Mouse (Mus musculus): ENCODE results near the gene Hmg20a. TPM values are rescaled to one million over a fixed set of nuclear protein-coding genes. Genes with fewer than 3 reads are reported as not detected.

Gene Hmg20a
- total and polyA plus RNA-seq, 2 experiments, result 6.6 to 6.8 TPM

GRCm38 (mm10) chr9:56415935-56416607 is 2.3 kb upstream of the Hmg20a start:
- Histone ChIP-seq H3K4me1 (ENCODE audit: control insufficient read depth, insufficient read depth, low read length) (peaks cover 7% of the 10 kb centered on the region), H3K4me3 (ENCODE audit: insufficient read depth, low read depth, low read length) (no peak overlapping the region), H3K79me2 (ENCODE audit: control insufficient read depth, insufficient read depth, low read length) (peaks cover 8% of the 10 kb centered on the region; the same call in 1 of the 2 replicates), H3K27ac (replicated peaks; ENCODE audit: insufficient read depth, low read depth, low read length) (no peak overlapping the region), H3K9ac (ENCODE audit: low read depth, low read length) (no peak overlapping the region), H3K27me3 (ENCODE audit: control insufficient read depth, insufficient read depth, low read length) (no peaks in the 10 kb centered on the region), H3K36me3 (ENCODE audit: control insufficient read depth, insufficient read depth, low read length) (no peaks in the 10 kb centered on the region)
- 47% methylated on average over 4 of the region's 4 CpGs for WGBS
- no peak for DNase-seq (ENCODE audit: extremely low read depth, low read depth, low spot score)
- TF ChIP-seq POLR2A (IDR thresholded peaks at IDR 0.05; ENCODE audit: extremely low read depth, insufficient read depth, low read length), result no peak
- TF ChIP-seq CTCF (IDR thresholded peaks at IDR 0.05; ENCODE audit: low read depth, low read length), result no peak

GRCm38 (mm10) chr9:56417415-56417947 is 928 bp upstream of the Hmg20a start:
- H3K36me3 ChIP-seq (ENCODE audit: control insufficient read depth, insufficient read depth, low read length), result no peaks in the 10 kb centered on the region
- H3K4me1 ChIP-seq (ENCODE audit: control insufficient read depth, insufficient read depth, low read length), result peaks cover 7% of the 10 kb centered on the region
- H3K9ac ChIP-seq (ENCODE audit: low read depth, low read length), result peak overlapping the region; percentile 92
- peaks cover 10% of the 10 kb centered on the region; the same call in 1 of the 2 replicates for H3K79me2 ChIP-seq (ENCODE audit: control insufficient read depth, insufficient read depth, low read length)
- TF ChIP-seq POLR2A (IDR thresholded peaks at IDR 0.05; ENCODE audit: extremely low read depth, insufficient read depth, low read length) (no peak), CTCF (IDR thresholded peaks at IDR 0.05; ENCODE audit: low read depth, low read length) (peak; percentile 64)
- under 1% methylated on average over 37 of the region's 40 CpGs for WGBS
- H3K4me3 ChIP-seq (ENCODE audit: insufficient read depth, low read depth, low read length), result peak overlapping the region; percentile 91
- peak; percentile 22 for DNase-seq (ENCODE audit: extremely low read depth, low read depth, low spot score)
- no peaks in the 10 kb centered on the region for H3K27me3 ChIP-seq (ENCODE audit: control insufficient read depth, insufficient read depth, low read length)
- H3K27ac ChIP-seq (replicated peaks; ENCODE audit: insufficient read depth, low read depth, low read length), result peak overlapping the region; percentile 79

- Histone ChIP-seq H3K27ac (replicated peaks; ENCODE audit: insufficient read depth, low read depth, low read length) (peak overlapping the region; percentile 50), H3K9ac (ENCODE audit: low read depth, low read length) (peak overlapping the region; percentile 66), H3K36me3 (ENCODE audit: control insufficient read depth, insufficient read depth, low read length) (no peaks in the 10 kb centered on the region), H3K4me1 (ENCODE audit: control insufficient read depth, insufficient read depth, low read length) (peaks cover 7% of the 10 kb centered on the region), H3K27me3 (ENCODE audit: control insufficient read depth, insufficient read depth, low read length) (no peaks in the 10 kb centered on the region), H3K79me2 (ENCODE audit: control insufficient read depth, insufficient read depth, low read length) (peaks cover 12% of the 10 kb centered on the region; the same call in 1 of the 2 replicates), H3K4me3 (ENCODE audit: insufficient read depth, low read depth, low read length) (peak overlapping the region; percentile 48)
- under 1% methylated on average over 11 of the region's 11 CpGs for WGBS
- TF ChIP-seq CTCF (IDR thresholded peaks at IDR 0.05; ENCODE audit: low read depth, low read length), result no peak
- DNase-seq (ENCODE audit: extremely low read depth, low read depth, low spot score), result no peak
Measured at GRCm38 (mm10) chr9:56418738-56419239, 380 bp downstream of the Hmg20a start.

- H3K4me1 ChIP-seq (ENCODE audit: control insufficient read depth, insufficient read depth, low read length), result peaks cover 11% of the 10 kb centered on the region
- H3K27ac ChIP-seq (replicated peaks; ENCODE audit: insufficient read depth, low read depth, low read length), result no peak overlapping the region
- H3K4me3 ChIP-seq (ENCODE audit: insufficient read depth, low read depth, low read length), result no peak overlapping the region
- H3K36me3 ChIP-seq (ENCODE audit: control insufficient read depth, insufficient read depth, low read length), result no peaks in the 10 kb centered on the region
- H3K27me3 ChIP-seq (ENCODE audit: control insufficient read depth, insufficient read depth, low read length), result no peaks in the 10 kb centered on the region
- H3K79me2 ChIP-seq (ENCODE audit: control insufficient read depth, insufficient read depth, low read length), result peaks cover 13% of the 10 kb centered on the region; the same call in 1 of the 2 replicates
- WGBS, result 100% methylated on average over 1 of the region's 1 CpGs
- no peak overlapping the region for H3K9ac ChIP-seq (ENCODE audit: low read depth, low read length)
- DNase-seq (ENCODE audit: extremely low read depth, low read depth, low spot score), result no peak
- TF ChIP-seq CTCF (IDR thresholded peaks at IDR 0.05; ENCODE audit: low read depth, low read length), result no peak
- TF ChIP-seq POLR2A (IDR thresholded peaks at IDR 0.05; ENCODE audit: extremely low read depth, insufficient read depth, low read length), result no peak
Measured at GRCm38 (mm10) chr9:56420236-56420635, 1.8 kb downstream of the Hmg20a start.

GRCm38 (mm10) chr9:56420892-56421601 is 2.6 kb downstream of the Hmg20a start:
- H3K79me2 ChIP-seq (ENCODE audit: control insufficient read depth, insufficient read depth, low read length), result peaks cover 13% of the 10 kb centered on the region; the same call in 1 of the 2 replicates
- DNase-seq (ENCODE audit: extremely low read depth, low read depth, low spot score), result no peak
- H3K9ac ChIP-seq (ENCODE audit: low read depth, low read length), result no peak overlapping the region
- H3K4me3 ChIP-seq (ENCODE audit: insufficient read depth, low read depth, low read length), result no peak overlapping the region
- H3K27ac ChIP-seq (replicated peaks; ENCODE audit: insufficient read depth, low read depth, low read length), result no peak overlapping the region
- TF ChIP-seq POLR2A (IDR thresholded peaks at IDR 0.05; ENCODE audit: extremely low read depth, insufficient read depth, low read length) (no peak), CTCF (IDR thresholded peaks at IDR 0.05; ENCODE audit: low read depth, low read length) (no peak)
- H3K27me3 ChIP-seq (ENCODE audit: control insufficient read depth, insufficient read depth, low read length), result no peaks in the 10 kb centered on the region
- 70% methylated on average over 9 of the region's 9 CpGs for WGBS
- H3K4me1 ChIP-seq (ENCODE audit: control insufficient read depth, insufficient read depth, low read length), result peaks cover 11% of the 10 kb centered on the region
- no peaks in the 10 kb centered on the region for H3K36me3 ChIP-seq (ENCODE audit: control insufficient read depth, insufficient read depth, low read length)

Data from liver, adult 2 months (tissue).